Mouse (Mus musculus) liver, adult 2 months (tissue): ENCODE results near the gene Sh3rf1. TPM values are rescaled to one million over a fixed set of nuclear protein-coding genes. Genes with fewer than 3 reads are reported as not detected.

ENCODE experiments used
- DNase-seq: peaks from one replicate; pipeline ENCODE4 v3.0.0-alpha.2; 2011; ENCODE audit warnings: low read depth, low spot score; ENCODE audit errors: extremely low read depth
- H3K27ac ChIP-seq: fragments of 200-500 bp; replicated peaks from 2 replicates; pipeline ENCODE4 v1.5.1; 2012; ENCODE audit warnings: low read depth, mild to moderate bottlenecking, control low read depth, inconsistent platforms, low read length; ENCODE audit not compliant: insufficient read depth
- H3K27me3 ChIP-seq: fragments of 200-500 bp; 2 replicates; pipeline ENCODE4 v1.6.1; 2012; ENCODE audit warnings: mild to moderate bottlenecking, moderate library complexity, low read length, inconsistent platforms; ENCODE audit not compliant: control insufficient read depth, insufficient read depth
- H3K36me3 ChIP-seq: fragments of 200-500 bp; 2 replicates; pipeline ENCODE4 v1.6.1; 2012; ENCODE audit warnings: low read length, inconsistent platforms; ENCODE audit not compliant: control insufficient read depth, insufficient read depth
- H3K4me1 ChIP-seq: fragments of 200-500 bp; 2 replicates; pipeline ENCODE4 v1.6.1; 2011; ENCODE audit warnings: low read length; ENCODE audit not compliant: control insufficient read depth, insufficient read depth
- H3K4me3 ChIP-seq: fragments of 200-500 bp; 2 replicates; pipeline ENCODE4 v1.5.1; 2011; ENCODE audit warnings: low read depth, mild to moderate bottlenecking, control low read depth, low read length, moderate library complexity; ENCODE audit not compliant: insufficient read depth
- H3K79me2 ChIP-seq: fragments of 200-500 bp; 2 replicates; pipeline ENCODE4 v1.6.1; 2012; ENCODE audit warnings: inconsistent platforms, mild to moderate bottlenecking, low read length, moderate library complexity; ENCODE audit not compliant: control insufficient read depth, insufficient read depth
- H3K9ac ChIP-seq: fragments of 200-500 bp; 2 replicates; pipeline ENCODE4 v1.6.1; 2012; ENCODE audit warnings: low read depth, mild to moderate bottlenecking, control low read depth, inconsistent platforms, low read length
- CTCF ChIP-seq: fragments of 200-500 bp; IDR thresholded peaks from 2 replicates; pipeline ENCODE4 v1.5.1; 2011; ENCODE audit warnings: low read depth, low read length, control low read depth
- POLR2A ChIP-seq: fragments of 200-500 bp; IDR thresholded peaks from 2 replicates; pipeline ENCODE4 v1.6.1; 2011; ENCODE audit warnings: low read length, control low read depth; ENCODE audit not compliant: insufficient read depth; ENCODE audit errors: extremely low read depth
- WGBS: fragments of 180-500 bp; shearing (Covaris S2); methylation state at CpG from one replicate; pipeline ENCODE4 v1.1.7; 2018; 5-methylcytosine and 5-hydroxymethylcytosine counted together
- polyA plus RNA-seq: library from polyadenylated mRNA; depleted of rRNA; stranded (reverse); fragments of >200 nt; gene quantifications from 2 replicates; pipeline ENCODE4 v1.2.3, GENCODE M21; 2012
- total RNA-seq: library from RNA; depleted of rRNA; stranded (reverse); fragments of >200 nt; gene quantifications from 2 replicates; pipeline ENCODE4 v1.2.3, GENCODE M21; 2014

Gene Sh3rf1
- total and polyA plus RNA-seq, 2 experiments = 1.6 to 1.8 TPM

DNA sequence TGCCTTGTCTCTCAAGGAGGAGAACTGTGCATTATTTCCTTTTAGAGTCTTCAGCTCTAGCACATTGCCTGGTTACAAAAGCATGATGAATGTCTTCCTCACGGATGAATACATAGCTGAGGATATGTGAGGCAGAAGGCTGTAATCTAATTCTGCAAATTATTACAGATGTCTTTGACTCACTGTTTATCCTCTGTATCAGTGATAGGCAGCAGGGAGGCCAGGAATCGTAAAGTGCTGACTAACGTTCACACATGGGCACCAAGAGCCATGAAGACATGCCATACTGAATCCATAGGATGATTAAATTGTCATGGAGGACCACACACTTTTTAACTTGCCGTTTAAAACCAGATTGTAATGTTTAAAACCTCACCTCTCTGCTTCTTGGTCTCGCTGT is 103.7 kb downstream of the Sh3rf1 start:
- no peaks in the 10 kb centered on the region for H3K27me3 ChIP-seq
- no peak overlapping the region for H3K9ac ChIP-seq
- WGBS = 89% methylated on average over 5 of the region's 5 CpGs
- no peak overlapping the region for H3K4me3 ChIP-seq
- no peak overlapping the region for H3K27ac ChIP-seq
- H3K36me3 ChIP-seq = peaks cover 9% of the 10 kb centered on the region
- DNase-seq = no peak
- no peaks in the 10 kb centered on the region; the same call in 1 of the 2 replicates for H3K4me1 ChIP-seq
- no peak for TF ChIP-seq POLR2A
- TF ChIP-seq CTCF = no peak
- no peaks in the 10 kb centered on the region; the same call in 1 of the 2 replicates for H3K79me2 ChIP-seq

DNA sequence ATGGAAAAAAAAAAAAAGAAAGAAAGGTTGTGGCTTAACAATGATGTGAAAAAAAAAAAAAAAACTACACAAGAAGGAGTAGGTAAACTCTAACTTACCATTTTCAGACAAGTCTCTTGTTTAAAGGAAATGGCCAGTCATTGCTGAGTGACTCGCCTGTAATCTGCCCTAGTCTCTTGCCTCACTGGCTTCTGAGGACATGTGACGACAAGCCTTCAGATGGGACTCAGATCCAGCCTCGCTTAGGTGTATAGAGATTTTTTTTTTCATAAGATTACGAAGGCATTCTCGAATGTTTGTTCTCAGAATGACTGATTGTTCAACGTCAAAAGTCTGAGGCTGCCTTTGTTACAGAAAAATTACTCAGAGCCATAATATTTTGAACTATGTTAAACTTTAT is 116.0 kb downstream of the Sh3rf1 start:
- Histone ChIP-seq H3K9ac (no peak overlapping the region), H3K4me3 (no peak overlapping the region), H3K36me3 (no peaks in the 10 kb centered on the region; the same call in 1 of the 2 replicates), H3K27me3 (no peaks in the 10 kb centered on the region), H3K79me2 (no peaks in the 10 kb centered on the region; the same call in 1 of the 2 replicates), H3K4me1 (peaks cover 4% of the 10 kb centered on the region; the same call in 1 of the 2 replicates), H3K27ac (no peak overlapping the region)
- WGBS = 94% methylated on average over 6 of the region's 6 CpGs
- DNase-seq = no peak
- TF ChIP-seq POLR2A (no peak), CTCF (no peak)

DNA sequence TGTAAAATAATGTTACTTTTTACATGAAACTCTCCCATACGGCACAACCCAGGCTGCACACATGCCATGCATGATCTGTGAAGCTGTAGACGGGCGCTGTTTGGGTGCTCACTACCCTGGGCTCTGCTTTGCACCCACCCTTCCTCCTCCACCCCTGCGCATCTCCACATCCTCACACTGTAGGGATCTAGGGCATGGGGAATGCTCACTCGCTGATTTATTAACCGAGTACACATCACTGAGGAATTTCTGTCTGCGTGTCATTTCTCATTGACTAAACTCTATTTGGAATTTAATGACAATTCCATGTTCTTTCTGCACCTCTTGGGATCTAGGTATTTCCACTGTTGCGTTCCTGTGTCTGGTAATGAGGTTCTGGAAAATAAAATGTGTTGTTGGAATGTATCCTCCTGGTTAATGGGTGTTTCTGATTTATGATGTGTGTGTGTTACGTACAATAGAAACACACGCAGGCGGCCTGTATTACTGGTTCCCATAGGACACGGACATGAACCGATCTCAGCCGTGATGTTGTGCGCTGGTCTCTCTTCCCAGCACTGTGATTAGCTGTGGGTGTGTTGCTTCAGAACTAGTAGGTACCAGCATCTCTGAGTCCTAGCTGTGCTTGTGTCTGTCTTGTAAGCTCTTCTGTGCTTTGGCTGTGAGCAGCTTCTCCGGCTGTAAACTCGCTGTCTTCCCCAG is 116.8 kb downstream of the Sh3rf1 start:
- Histone ChIP-seq H3K79me2 (no peaks in the 10 kb centered on the region; the same call in 1 of the 2 replicates), H3K9ac (no peak overlapping the region), H3K4me3 (no peak overlapping the region), H3K36me3 (no peaks in the 10 kb centered on the region; the same call in 1 of the 2 replicates), H3K4me1 (peaks cover 4% of the 10 kb centered on the region; the same call in 1 of the 2 replicates), H3K27ac (no peak overlapping the region), H3K27me3 (no peaks in the 10 kb centered on the region)
- TF ChIP-seq POLR2A (no peak), CTCF (no peak)
- DNase-seq = no peak
- WGBS = 93% methylated on average over 17 of the region's 17 CpGs

DNA sequence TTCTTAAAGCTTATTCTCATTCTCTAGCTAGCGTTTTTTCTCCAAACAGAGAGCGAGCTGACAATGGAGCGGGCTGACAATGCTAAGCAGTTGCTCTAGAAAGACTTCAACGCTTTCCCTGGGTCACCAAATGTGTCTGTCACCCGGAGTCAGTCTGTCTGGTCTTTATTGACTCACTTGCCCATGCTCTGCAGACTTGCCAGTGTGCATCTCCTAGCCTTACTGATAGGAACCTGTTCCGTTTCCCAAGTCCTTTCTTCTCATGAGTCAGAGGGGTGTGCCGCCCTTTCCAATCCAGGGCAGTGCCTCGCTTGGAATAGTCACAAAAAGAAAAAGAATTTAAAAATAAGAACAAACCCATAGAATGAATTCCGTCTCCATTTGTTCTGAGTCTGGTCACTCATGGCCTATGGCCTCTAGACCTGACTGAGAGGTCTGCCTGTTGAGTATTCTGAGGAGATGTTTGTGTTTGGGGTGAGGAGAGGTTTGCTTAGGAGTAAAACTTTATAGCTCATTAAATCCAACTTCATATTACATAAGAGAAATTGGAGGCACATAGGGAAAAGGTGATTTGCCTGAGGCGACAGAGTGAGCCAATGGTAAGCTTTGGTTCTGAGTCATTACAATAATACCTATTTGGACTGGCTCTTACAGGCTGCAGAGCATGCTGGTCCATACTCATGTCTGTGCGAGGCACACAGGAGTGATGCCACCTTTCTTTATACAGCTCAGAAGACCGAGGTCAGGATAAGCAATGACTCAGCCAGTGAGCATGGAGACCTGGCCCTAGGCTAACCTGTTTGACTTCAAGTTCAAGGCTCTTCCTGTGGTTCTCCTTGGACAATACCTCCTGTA is 118.1 kb downstream of the Sh3rf1 start:
- no peak overlapping the region for H3K27ac ChIP-seq
- no peak overlapping the region for H3K9ac ChIP-seq
- no peak overlapping the region for H3K4me3 ChIP-seq
- no peak for DNase-seq
- H3K27me3 ChIP-seq = no peaks in the 10 kb centered on the region
- peaks cover 4% of the 10 kb centered on the region; the same call in 1 of the 2 replicates for H3K4me1 ChIP-seq
- WGBS = 78% methylated on average over 12 of the region's 12 CpGs
- H3K36me3 ChIP-seq = no peaks in the 10 kb centered on the region; the same call in 1 of the 2 replicates
- TF ChIP-seq POLR2A (no peak), CTCF (no peak)
- H3K79me2 ChIP-seq = no peaks in the 10 kb centered on the region; the same call in 1 of the 2 replicates

DNA sequence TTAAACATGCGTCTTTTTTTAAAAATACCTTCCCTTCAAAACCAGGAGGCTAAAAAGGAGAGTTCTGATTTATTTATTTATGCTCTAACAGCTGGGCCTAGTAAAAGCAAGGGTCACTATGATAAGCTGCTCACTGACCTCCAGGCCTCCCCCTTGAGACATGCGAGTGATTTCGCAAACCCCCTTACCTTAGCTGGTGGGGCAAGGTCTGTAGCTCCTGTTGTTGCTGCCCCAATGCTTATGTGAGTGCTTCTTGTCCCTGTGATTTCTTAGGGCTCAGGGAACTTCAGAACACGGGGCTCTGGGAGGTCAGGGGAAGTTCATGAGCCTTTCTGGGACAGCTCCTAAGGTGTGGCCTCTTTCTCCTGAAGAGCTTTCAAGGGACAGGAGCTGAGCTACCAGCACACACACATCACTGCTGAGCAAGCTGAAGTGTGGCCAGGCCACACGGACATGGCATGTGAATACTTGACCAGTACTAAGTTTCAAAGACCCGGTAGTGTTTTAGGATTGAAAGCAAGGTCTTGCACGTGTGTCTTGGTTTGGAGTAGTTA is 118.9 kb downstream of the Sh3rf1 start:
- no peaks in the 10 kb centered on the region for H3K27me3 ChIP-seq
- H3K27ac ChIP-seq = no peak overlapping the region
- H3K79me2 ChIP-seq = no peaks in the 10 kb centered on the region; the same call in 1 of the 2 replicates
- no peak for TF ChIP-seq POLR2A
- TF ChIP-seq CTCF = no peak
- WGBS = 71% methylated on average over 7 of the region's 7 CpGs
- DNase-seq = peak; percentile 25
- H3K9ac ChIP-seq = no peak overlapping the region
- no peak overlapping the region for H3K4me3 ChIP-seq
- H3K36me3 ChIP-seq = no peaks in the 10 kb centered on the region; the same call in 1 of the 2 replicates
- peaks cover 4% of the 10 kb centered on the region; the same call in 1 of the 2 replicates for H3K4me1 ChIP-seq
